Mouse (Mus musculus) myocyte (in vitro differentiated cells): ENCODE data around the gene Ppt2. TPM values are rescaled to one million over a fixed set of nuclear protein-coding genes. Genes with fewer than 3 reads are reported as not detected.

Experiments used
- H3K27me3 ChIP-seq: one replicate; pipeline ENCODE4 v1.6.1; 2011; ENCODE audit not compliant: control insufficient read depth, insufficient read depth, insufficient read length
- H3K36me3 ChIP-seq: one replicate; pipeline ENCODE4 v1.6.1; 2011; ENCODE audit not compliant: control insufficient read depth, insufficient read depth
- H3K4me2 ChIP-seq: one replicate; pipeline ENCODE4 v1.6.1; 2011; ENCODE audit warnings: low read depth, control low read depth
- H3K4me3 ChIP-seq: one replicate; pipeline ENCODE4 v1.5.1; 2011; ENCODE audit warnings: mild to moderate bottlenecking, control low read depth, moderate library complexity
- H3K79me2 ChIP-seq: one replicate; pipeline ENCODE4 v1.6.1; 2011; ENCODE audit not compliant: control insufficient read depth, insufficient read depth
- H3ac ChIP-seq: one replicate; pipeline ENCODE4 v1.6.1; 2011; ENCODE audit not compliant: control insufficient read depth, insufficient read length
- CEBPB ChIP-seq: IDR thresholded peaks from 2 replicates; pipeline ENCODE4 v1.6.1; 2011; ENCODE audit warnings: mild to moderate bottlenecking, moderate library complexity; ENCODE audit not compliant: poor library complexity, insufficient read depth, severe bottlenecking
- E2F4 ChIP-seq: IDR thresholded peaks from one replicate; pipeline ENCODE4 v1.6.1; 2011; ENCODE audit warnings: mild to moderate bottlenecking, control low read depth, moderate library complexity; ENCODE audit not compliant: insufficient read depth
- MAX ChIP-seq: IDR thresholded peaks from one replicate; pipeline ENCODE4 v1.6.1; 2011; ENCODE audit warnings: low read depth, mild to moderate bottlenecking, control low read depth
- MYOD1 ChIP-seq, 3 experiments: IDR thresholded peaks; one replicate each; pipeline ENCODE4 v1.6.1; 2011; ENCODE audit warnings: control low read depth in 2 of 3, low read depth in 2 of 3, mild to moderate bottlenecking in 2 of 3, moderate library complexity in 1 of 3; ENCODE audit not compliant: insufficient read length in 2 of 3, control insufficient read depth in 1 of 3
- MYOG ChIP-seq, 3 experiments: IDR thresholded peaks; one replicate each; pipeline ENCODE4 v1.6.1; 2011; ENCODE audit warnings: control low read depth in 2 of 3, low read depth in 2 of 3, mild to moderate bottlenecking in 2 of 3; ENCODE audit not compliant: insufficient read length in 2 of 3, control insufficient read depth in 1 of 3, insufficient read depth in 1 of 3
- POLR2A ChIP-seq: IDR thresholded peaks from one replicate; pipeline ENCODE4 v1.6.1; 2011; ENCODE audit warnings: low read depth, mild to moderate bottlenecking, control low read depth, moderate library complexity; ENCODE audit not compliant: insufficient read length
- POLR2AphosphoS2 ChIP-seq: IDR thresholded peaks from one replicate; pipeline ENCODE4 v1.6.1; 2011; ENCODE audit warnings: low read depth, control low read depth; ENCODE audit not compliant: insufficient read length
- REST ChIP-seq: IDR thresholded peaks from one replicate; pipeline ENCODE4 v1.6.1; 2011; ENCODE audit warnings: mild to moderate bottlenecking, control low read depth, moderate library complexity; ENCODE audit not compliant: insufficient read depth, insufficient read length
- SRF ChIP-seq: IDR thresholded peaks from one replicate; pipeline ENCODE4 v1.6.1; 2011; ENCODE audit warnings: low read depth; ENCODE audit not compliant: control insufficient read depth, insufficient read length
- TCF12 ChIP-seq: IDR thresholded peaks from one replicate; pipeline ENCODE4 v1.6.1; 2011; ENCODE audit warnings: mild to moderate bottlenecking, control low read depth; ENCODE audit not compliant: poor library complexity, insufficient read depth, severe bottlenecking
- TCF3 ChIP-seq: IDR thresholded peaks from one replicate; pipeline ENCODE4 v1.6.1; 2011; ENCODE audit warnings: low read depth, control low read depth; ENCODE audit not compliant: insufficient read length
- USF1 ChIP-seq: IDR thresholded peaks from one replicate; pipeline ENCODE4 v1.6.1; 2011; ENCODE audit warnings: low read depth, mild to moderate bottlenecking, control low read depth, moderate library complexity
- polyA plus RNA-seq: library from polyadenylated mRNA; unstranded; fragments of >200 nt; fragmentation: generic; extraction: Trizol; gene quantifications from one replicate; pipeline ENCODE4 v1.2.1, GENCODE M21; 2012; ENCODE audit warnings: missing spikeins

Gene Ppt2
- polyA plus RNA-seq, 1 experiment, result 21.9 TPM

DNA sequence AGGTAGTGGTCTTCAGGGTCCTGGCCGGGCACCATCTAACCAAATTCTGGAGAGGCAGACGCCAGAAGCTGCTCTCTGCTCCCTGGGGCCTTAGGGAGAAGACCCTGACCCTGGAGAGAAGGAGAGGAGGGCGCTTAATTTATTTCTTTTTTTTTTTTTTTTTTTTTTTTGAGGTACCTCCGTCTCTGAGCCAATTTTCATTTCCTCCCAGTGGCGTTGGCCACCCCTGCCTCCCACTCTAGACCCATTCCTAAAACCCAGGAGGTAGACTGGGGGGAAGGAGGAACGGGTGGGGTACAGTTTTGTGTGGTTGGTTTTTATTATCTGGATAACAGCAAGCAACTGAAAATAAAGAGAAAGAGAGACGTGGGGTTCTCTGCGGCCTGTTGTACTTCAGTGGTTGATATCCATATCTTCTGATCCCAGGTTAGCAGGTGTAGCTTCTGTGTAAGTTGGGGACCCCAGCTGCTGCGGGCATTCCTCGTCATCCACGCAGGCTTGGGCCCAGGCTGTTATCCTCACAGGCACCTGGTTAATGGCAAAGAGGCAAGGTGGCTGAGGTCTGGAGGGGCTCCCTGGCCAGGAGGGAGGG lies 15.2 kb downstream of the Ppt2 start:
- Histone ChIP-seq H3K79me2 (peaks cover 7% of the 10 kb centered on the region), H3K4me2 (no peak overlapping the region), H3ac (no peak overlapping the region), H3K27me3 (no peaks in the 10 kb centered on the region), H3K4me3 (no peak overlapping the region), H3K36me3 (peaks cover 3% of the 10 kb centered on the region)
- no peak for TF ChIP-seq POLR2AphosphoS2
- TF ChIP-seq TCF3, result no peak
- TF ChIP-seq TCF12, result no peak
- TF ChIP-seq SRF, result no peak
- TF ChIP-seq CEBPB, result no peak
- TF ChIP-seq USF1, result no peak
- TF ChIP-seq MAX, result no peak
- TF ChIP-seq E2F4, result no peak
- no peak for TF ChIP-seq MYOD1 (IDR thresholded peaks at IDR 0.05; ENCODE audit: control insufficient read depth in 1 of 3, insufficient read length in 2 of 3, low read depth in 2 of 3)
- no peak for TF ChIP-seq REST

DNA sequence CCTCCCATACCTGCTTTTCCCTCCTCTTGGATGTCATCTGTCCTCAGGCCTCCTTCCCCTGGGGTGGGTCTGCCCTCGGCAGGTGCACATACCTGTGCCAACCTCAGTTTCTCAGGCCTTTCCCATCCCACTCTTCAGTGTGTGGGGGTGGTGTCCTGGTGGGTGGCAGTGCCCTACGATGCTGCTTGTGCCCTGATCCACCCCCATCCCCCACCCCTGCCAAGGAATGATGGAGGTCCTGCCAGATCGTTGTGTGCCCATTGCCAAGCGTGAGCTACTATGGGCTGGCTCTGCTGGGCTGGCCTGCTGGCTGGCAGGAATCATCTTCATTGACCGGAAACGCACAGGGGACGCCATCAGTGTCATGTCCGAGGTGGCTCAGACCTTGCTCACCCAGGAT lies 17.3 kb downstream of the Ppt2 start:
- no peak for TF ChIP-seq TCF12
- no peak for TF ChIP-seq MYOD1 (IDR thresholded peaks at IDR 0.05; ENCODE audit: control insufficient read depth in 1 of 3, insufficient read length in 2 of 3, low read depth in 2 of 3)
- TF ChIP-seq USF1, result no peak
- TF ChIP-seq MAX, result no peak
- TF ChIP-seq TCF3, result no peak
- TF ChIP-seq E2F4, result no peak
- no peak for TF ChIP-seq REST
- no peak for TF ChIP-seq POLR2A
- TF ChIP-seq CEBPB, result no peak
- TF ChIP-seq MYOG (IDR thresholded peaks at IDR 0.05; ENCODE audit: control insufficient read depth in 1 of 3, insufficient read depth in 1 of 3, insufficient read length in 2 of 3, low read depth in 2 of 3), result no peak
- TF ChIP-seq SRF, result no peak
- no peak for TF ChIP-seq POLR2AphosphoS2
- no peak overlapping the region for H3ac ChIP-seq
- peaks cover 3% of the 10 kb centered on the region for H3K36me3 ChIP-seq

DNA sequence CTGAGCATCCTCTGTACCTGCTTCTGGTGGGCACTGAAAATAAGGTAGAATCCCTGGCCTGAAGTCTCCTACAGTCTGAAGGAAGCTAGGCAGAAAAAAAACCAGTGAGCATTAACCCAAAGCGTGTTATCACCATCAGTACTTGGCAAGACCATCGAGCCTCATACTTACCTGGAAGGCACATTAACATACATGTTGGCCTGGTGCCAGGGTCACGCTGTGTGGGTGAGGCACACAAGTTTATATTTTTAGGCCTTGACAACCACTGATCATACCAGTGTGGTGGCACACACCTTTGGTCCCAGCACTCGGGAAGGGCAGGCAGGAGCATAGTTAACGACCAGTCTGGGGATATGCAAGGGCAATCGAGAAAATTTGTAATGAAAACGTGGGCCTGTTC lies 20.3 kb downstream of the Ppt2 start:
- Histone ChIP-seq H3ac (no peak overlapping the region), H3K4me2 (no peak overlapping the region), H3K36me3 (no peaks in the 10 kb centered on the region), H3K79me2 (peaks cover 33% of the 10 kb centered on the region), H3K27me3 (no peaks in the 10 kb centered on the region), H3K4me3 (no peak overlapping the region)
- no peak for TF ChIP-seq CEBPB
- TF ChIP-seq SRF, result no peak
- TF ChIP-seq TCF3, result no peak
- TF ChIP-seq USF1, result no peak
- no peak for TF ChIP-seq E2F4
- no peak for TF ChIP-seq MYOD1 (IDR thresholded peaks at IDR 0.05; ENCODE audit: control insufficient read depth in 1 of 3, insufficient read length in 2 of 3, low read depth in 2 of 3)
- no peak for TF ChIP-seq MYOG (IDR thresholded peaks at IDR 0.05; ENCODE audit: control insufficient read depth in 1 of 3, insufficient read depth in 1 of 3, insufficient read length in 2 of 3, low read depth in 2 of 3)
- no peak for TF ChIP-seq POLR2A
- TF ChIP-seq MAX, result no peak

More for the DNA sequence above, 17.3 kb downstream of the Ppt2 start:
- no peaks in the 10 kb centered on the region for H3K27me3 ChIP-seq
- H3K79me2 ChIP-seq, result peaks cover 28% of the 10 kb centered on the region
- H3K4me3 ChIP-seq, result no peak overlapping the region
- H3K4me2 ChIP-seq, result no peak overlapping the region

DNA sequence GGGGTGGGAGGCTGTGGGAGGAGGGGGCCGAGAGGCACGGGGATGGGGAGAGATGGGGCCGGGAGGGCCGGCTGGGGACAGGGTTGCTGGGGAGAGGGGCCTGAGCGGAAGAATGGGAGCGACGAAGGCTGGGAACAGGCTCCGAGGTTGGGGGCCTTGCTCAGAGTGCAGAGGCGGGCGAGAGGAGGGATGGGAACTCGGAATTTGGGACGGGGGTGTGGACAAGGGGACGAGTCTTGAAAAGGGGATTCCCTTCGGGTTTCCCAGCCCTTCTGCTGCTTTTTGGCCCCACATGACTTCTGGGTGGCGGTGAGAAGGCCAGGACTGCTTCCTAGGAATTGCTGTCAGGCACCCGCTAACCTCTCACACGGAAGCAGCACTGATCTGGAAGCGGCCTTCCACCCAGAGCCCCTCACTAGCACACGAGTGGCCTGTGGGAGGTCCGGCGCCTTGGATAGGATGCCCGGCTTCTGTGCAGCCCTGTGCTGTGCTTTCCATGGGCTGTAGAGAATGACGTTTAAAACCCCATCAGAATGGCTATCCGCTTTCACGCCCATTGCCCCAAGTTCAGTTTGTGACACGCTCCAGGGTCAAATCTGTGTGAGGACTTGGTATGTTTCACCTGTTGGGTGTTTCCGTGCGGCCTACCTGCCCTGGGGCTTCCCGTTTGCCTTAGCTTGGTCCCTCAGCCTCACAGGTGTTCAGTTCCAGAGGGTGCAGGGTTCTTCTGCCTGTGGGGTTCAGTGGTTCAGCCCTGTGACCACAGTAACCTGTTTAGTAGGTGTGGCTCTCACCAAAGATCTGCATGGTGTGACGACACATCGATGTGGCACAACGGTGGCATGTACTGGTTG lies 21.9 kb downstream of the Ppt2 start:
- Histone ChIP-seq H3K4me3 (peak overlapping the region; percentile 90), H3K36me3 (no peaks in the 10 kb centered on the region), H3K4me2 (peak overlapping the region; percentile 82), H3ac (peak overlapping the region; percentile 47), H3K27me3 (no peaks in the 10 kb centered on the region), H3K79me2 (peaks cover 42% of the 10 kb centered on the region)
- no peak for TF ChIP-seq SRF
- TF ChIP-seq USF1, result no peak
- no peak for TF ChIP-seq MAX
- TF ChIP-seq MYOG (IDR thresholded peaks at IDR 0.05; ENCODE audit: control insufficient read depth in 1 of 3, insufficient read depth in 1 of 3, insufficient read length in 2 of 3, low read depth in 2 of 3), result no peak
- no peak for TF ChIP-seq MYOD1 (IDR thresholded peaks at IDR 0.05; ENCODE audit: control insufficient read depth in 1 of 3, insufficient read length in 2 of 3, low read depth in 2 of 3)
- no peak for TF ChIP-seq TCF3

DNA sequence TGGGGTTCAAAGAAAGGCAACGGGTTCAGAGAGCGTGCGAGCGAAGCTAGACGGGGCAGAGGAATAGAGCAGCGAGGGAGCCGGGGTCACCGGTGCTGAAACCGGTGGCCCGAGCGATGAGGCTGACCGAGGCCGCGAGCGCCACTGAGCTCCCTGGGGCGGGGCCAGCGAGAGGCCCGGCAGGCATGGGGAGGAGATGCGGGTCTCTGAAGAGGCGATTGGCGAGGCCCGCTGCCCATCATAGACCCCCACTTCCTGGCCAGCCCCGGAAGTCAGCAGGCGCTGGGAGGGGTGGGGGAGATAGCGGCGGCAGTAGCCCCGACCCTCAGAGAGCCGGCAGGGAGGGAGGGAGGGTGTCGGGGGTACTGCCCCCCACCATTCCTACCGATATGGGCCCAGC lies 22.7 kb downstream of the Ppt2 start:
- Histone ChIP-seq H3K4me2 (peak overlapping the region; percentile 99), H3K79me2 (peaks cover 42% of the 10 kb centered on the region), H3K36me3 (no peaks in the 10 kb centered on the region), H3K27me3 (no peaks in the 10 kb centered on the region), H3ac (peak overlapping the region; percentile 47), H3K4me3 (peak overlapping the region; percentile 90)
- peak; percentile 90 for TF ChIP-seq POLR2AphosphoS2
- TF ChIP-seq REST, result no peak
- no peak for TF ChIP-seq MYOD1 (IDR thresholded peaks at IDR 0.05; ENCODE audit: control insufficient read depth in 1 of 3, insufficient read length in 2 of 3, low read depth in 2 of 3)
- no peak for TF ChIP-seq CEBPB
- TF ChIP-seq E2F4, result no peak
- no peak for TF ChIP-seq TCF3
- no peak for TF ChIP-seq SRF
- no peak for TF ChIP-seq TCF12
- TF ChIP-seq MAX, result no peak
- peak; percentile 94 for TF ChIP-seq POLR2A
- TF ChIP-seq USF1, result no peak
- TF ChIP-seq MYOG (IDR thresholded peaks at IDR 0.05; ENCODE audit: control insufficient read depth in 1 of 3, insufficient read depth in 1 of 3, insufficient read length in 2 of 3, low read depth in 2 of 3), result no peak
